Mouse (Mus musculus): Measurements from ENCODE around the gene Prkch.

The Prkch gene

GRCm38 (mm10) chr12:73685875-73686274 lies 101.3 kb downstream of the Prkch start:
- DNase-seq (ENCODE audit: low spot score), result no peak

- DNase-seq (ENCODE audit: low spot score), result no peak
Observed at GRCm38 (mm10) chr12:73686456-73686855, 101.9 kb downstream of the Prkch start.

- no peak for DNase-seq (ENCODE audit: low spot score)
Observed at GRCm38 (mm10) chr12:73687077-73688035, 102.8 kb downstream of the Prkch start.

GRCm38 (mm10) chr12:73692321-73692720 lies 107.7 kb downstream of the Prkch start:
- DNase-seq (ENCODE audit: low spot score), result no peak

GRCm38 (mm10) chr12:73693347-73693746 lies 108.8 kb downstream of the Prkch start:
- DNase-seq (ENCODE audit: low spot score), result peak; percentile 55

- no peak for DNase-seq (ENCODE audit: low spot score)
Observed at GRCm38 (mm10) chr12:73694690-73695089, 110.1 kb downstream of the Prkch start.

GRCm38 (mm10) chr12:73695110-73695509 lies 110.5 kb downstream of the Prkch start:
- no peak for DNase-seq (ENCODE audit: low spot score)

- DNase-seq (ENCODE audit: low spot score), result no peak
Observed at GRCm38 (mm10) chr12:73696084-73696483, 111.5 kb downstream of the Prkch start.

- DNase-seq (ENCODE audit: low spot score), result no peak
Observed at GRCm38 (mm10) chr12:73696946-73697345, 112.3 kb downstream of the Prkch start.

GRCm38 (mm10) chr12:73698436-73698835 lies 113.8 kb downstream of the Prkch start:
- no peak for DNase-seq (ENCODE audit: low spot score)

- no peak for DNase-seq (ENCODE audit: low spot score)
Observed at GRCm38 (mm10) chr12:73698841-73699240, 114.2 kb downstream of the Prkch start.

GRCm38 (mm10) chr12:73699471-73700186 lies 115.0 kb downstream of the Prkch start:
- peak; percentile 32 for DNase-seq (ENCODE audit: low spot score)

- no peak for DNase-seq (ENCODE audit: low spot score)
Observed at GRCm38 (mm10) chr12:73700544-73701069, 116.0 kb downstream of the Prkch start.

GRCm38 (mm10) chr12:73701999-73702398 lies 117.4 kb downstream of the Prkch start:
- no peak for DNase-seq (ENCODE audit: low spot score)

GRCm38 (mm10) chr12:73704382-73704781 lies 119.8 kb downstream of the Prkch start:
- DNase-seq (ENCODE audit: low spot score), result no peak

GRCm38 (mm10) chr12:73705097-73705690 lies 120.6 kb downstream of the Prkch start:
- DNase-seq (ENCODE audit: low spot score), result no peak

GRCm38 (mm10) chr12:73708498-73708897 lies 123.9 kb downstream of the Prkch start:
- DNase-seq (ENCODE audit: low spot score), result no peak

- peak; percentile 24 for DNase-seq (ENCODE audit: low spot score)
Observed at GRCm38 (mm10) chr12:73708920-73709319, 124.3 kb downstream of the Prkch start.

- DNase-seq (ENCODE audit: low spot score), result no peak
Observed at GRCm38 (mm10) chr12:73710846-73711245, 126.2 kb downstream of the Prkch start.

GRCm38 (mm10) chr12:73712122-73712521 lies 127.5 kb downstream of the Prkch start:
- no peak for DNase-seq (ENCODE audit: low spot score)

- no peak for DNase-seq (ENCODE audit: low spot score)
Observed at GRCm38 (mm10) chr12:73714589-73714988, 130.0 kb downstream of the Prkch start.

- no peak for DNase-seq (ENCODE audit: low spot score)
Observed at GRCm38 (mm10) chr12:73715331-73715730, 130.7 kb downstream of the Prkch start.
